8 mouse cellular contexts compared by ENCODE assay signal in genomic region chr2:3712369-3713042, GRCm38 (mm10).
A peak's percentile ranks its signal among the peaks of the same experiment; 100 is the strongest.
DNase-seq lines count a peak whose midpoint lies in the region; ATAC-seq and TF ChIP-seq lines count a peak whose summit lies in the region.

No protein-coding gene starts in this region.

- no peaks in the 10 kb centered on the region for H3K27me3 ChIP-seq in heart, embryonic 14.5 days (ENCODE audit: control insufficient read depth, insufficient read depth, low read length)
- H3K27me3 ChIP-seq in heart, embryonic 11.5 days (ENCODE audit: control insufficient read depth, insufficient read depth, low read length): 0 out of 2 replicates have a peak, but pooled peaks cover 2% of the 10 kb centered on the region
- no peaks in the 10 kb centered on the region for H3K27me3 ChIP-seq in limb, embryonic 13.5 days

- H3K9me3 ChIP-seq in heart, embryonic 14.5 days (ENCODE audit: control insufficient read depth, low read length): no peaks in the 10 kb centered on the region
- no peaks in the 10 kb centered on the region for H3K9me3 ChIP-seq in heart, embryonic 11.5 days (replicated peaks; ENCODE audit: control insufficient read depth, low read length)
- H3K9me3 ChIP-seq in limb, embryonic 13.5 days: no peaks in the 10 kb centered on the region

- H3K9ac ChIP-seq in heart, embryonic 14.5 days (ENCODE audit: low read length): no peak overlapping the region
- H3K9ac ChIP-seq in heart, embryonic 11.5 days (ENCODE audit: low read depth, low read length): no peak overlapping the region
- H3K9ac ChIP-seq in limb, embryonic 13.5 days: no peak overlapping the region

- H3K4me3 ChIP-seq in heart, embryonic 14.5 days (ENCODE audit: control insufficient read depth in 1 of 2, insufficient read depth in 1 of 2, low read depth in 1 of 2, low read length in 2 of 2): no peak overlapping the region
- no peak overlapping the region for H3K4me3 ChIP-seq in heart, embryonic 11.5 days (ENCODE audit: low read depth, low read length)
- H3K4me3 ChIP-seq in limb, embryonic 13.5 days: no peak overlapping the region
- H3K4me3 ChIP-seq in left cerebral cortex, adult 2 months: no peak overlapping the region

- no peak for TF ChIP-seq CTCF in left cerebral cortex, adult 2 months (IDR thresholded peaks at IDR 0.05)

- H3K4me2 ChIP-seq in heart, embryonic 14.5 days (ENCODE audit: low read length): peak overlapping the region; percentile 91
- no peak overlapping the region for H3K4me2 ChIP-seq in heart, embryonic 11.5 days
- H3K4me2 ChIP-seq in limb, embryonic 13.5 days (replicated peaks): peak overlapping the region; percentile 73; the same call in 1 of the 2 replicates

- peaks cover 7 to 19% of the 10 kb centered on the region in 2 experiments; a peak in 3 of 4 replicates for H3K4me1 ChIP-seq in heart, embryonic 14.5 days (ENCODE audit: control insufficient read depth in 2 of 2, insufficient read depth in 2 of 2, low read length in 2 of 2)
- H3K4me1 ChIP-seq in heart, embryonic 11.5 days (ENCODE audit: control insufficient read depth, insufficient read depth, low read length): peaks cover 8% of the 10 kb centered on the region
- peaks cover 36% of the 10 kb centered on the region for H3K4me1 ChIP-seq in limb, embryonic 13.5 days

- 49% methylated on average over 3 of the region's 3 CpGs for WGBS in heart, embryonic 14.5 days
- 65% methylated on average over 3 of the region's 3 CpGs for WGBS in heart, embryonic 11.5 days (ENCODE audit: insufficient replicate concordance)
- 60% methylated on average over 3 of the region's 3 CpGs for WGBS in limb, embryonic 13.5 days

- peak; percentile 41 for DNase-seq in urinary bladder, postnatal 25 days (ENCODE audit: low spot score)
- DNase-seq in urinary bladder, postnatal 10 days (ENCODE audit: low spot score): no peak
- DNase-seq in frontal cortex, postnatal 36 days (ENCODE audit: low spot score in 2 of 2): no peak
- DNase-seq in left cerebral cortex, adult 2 months (ENCODE audit: extremely low spot score in 1 of 2, low spot score in 2 of 2): no peak
- no peak for DNase-seq in right cerebral cortex, postnatal 10 days (ENCODE audit: low spot score in 2 of 2)

- no peak for ATAC-seq in heart, embryonic 14.5 days (ENCODE audit: insufficient number of reproducible peaks, insufficient read depth, low FRiP score, low read depth)
- no peak for ATAC-seq in heart, embryonic 11.5 days (replicated peaks; ENCODE audit: insufficient number of reproducible peaks, low FRiP score, low TSS enrichment)
- no peak for ATAC-seq in limb, embryonic 13.5 days (ENCODE audit: low FRiP score, low read depth)

- no peak overlapping the region for H3K27ac ChIP-seq in heart, embryonic 14.5 days (replicated peaks in 1 of 2; ENCODE audit: control insufficient read depth in 1 of 2, insufficient read depth in 1 of 2, low read depth in 2 of 2, low read length in 2 of 2)
- no peak overlapping the region for H3K27ac ChIP-seq in heart, embryonic 11.5 days (ENCODE audit: low read depth, low read length)
- no peak overlapping the region for H3K27ac ChIP-seq in limb, embryonic 13.5 days
- H3K27ac ChIP-seq in left cerebral cortex, adult 2 months: no peak overlapping the region

- intact Hi-C loops in left cerebral cortex, adult 2 months (cut with DNase I): no loop called here

- no peaks in the 10 kb centered on the region for H3K36me3 ChIP-seq in heart, embryonic 14.5 days (ENCODE audit: control insufficient read depth, insufficient read depth, low read length)
- H3K36me3 ChIP-seq in heart, embryonic 11.5 days (ENCODE audit: control insufficient read depth, insufficient read depth, low read length): no peaks in the 10 kb centered on the region
- no peaks in the 10 kb centered on the region for H3K36me3 ChIP-seq in limb, embryonic 13.5 days
